Mouse (Mus musculus) liver, adult (tissue): ENCODE results near the gene Apbb1ip.

Source experiments
- GATA4 ChIP-seq: IDR thresholded peaks from 2 replicates; pipeline ENCODE4 v1.6.1; 2014; ENCODE audit warnings: mild to moderate bottlenecking, low read length; ENCODE audit not compliant: insufficient replicate concordance

The Apbb1ip gene

GRCm38 (mm10) chr2:22773549-22774180 is at the start of gene Apbb1ip:
Apbb1ip (plus strand) TSS chr2:22774094.
- no peak for TF ChIP-seq GATA4

- TF ChIP-seq GATA4: no peak
Measured at GRCm38 (mm10) chr2:22727113-22727512, 46.8 kb upstream of the Apbb1ip start.

GRCm38 (mm10) chr2:22736134-22736533 is 37.8 kb upstream of the Apbb1ip start:
- no peak for TF ChIP-seq GATA4

GRCm38 (mm10) chr2:22739369-22739768 is 34.5 kb upstream of the Apbb1ip start:
- TF ChIP-seq GATA4: no peak

GRCm38 (mm10) chr2:22740441-22740840 is 33.5 kb upstream of the Apbb1ip start:
- TF ChIP-seq GATA4: no peak

- no peak for TF ChIP-seq GATA4
Measured at GRCm38 (mm10) chr2:22741222-22741621, 32.7 kb upstream of the Apbb1ip start.

- no peak for TF ChIP-seq GATA4
Measured at GRCm38 (mm10) chr2:22744121-22744761, 29.7 kb upstream of the Apbb1ip start.

- no peak for TF ChIP-seq GATA4
Measured at GRCm38 (mm10) chr2:22744876-22745275, 29.0 kb upstream of the Apbb1ip start.

- no peak for TF ChIP-seq GATA4
Measured at GRCm38 (mm10) chr2:22746785-22747184, 27.1 kb upstream of the Apbb1ip start.

GRCm38 (mm10) chr2:22747941-22748340 is 26.0 kb upstream of the Apbb1ip start:
- TF ChIP-seq GATA4: no peak

GRCm38 (mm10) chr2:22749761-22750160 is 24.1 kb upstream of the Apbb1ip start:
- no peak for TF ChIP-seq GATA4

- TF ChIP-seq GATA4: no peak
Measured at GRCm38 (mm10) chr2:22752492-22752891, 21.4 kb upstream of the Apbb1ip start.

- no peak for TF ChIP-seq GATA4
Measured at GRCm38 (mm10) chr2:22753461-22754075, 20.3 kb upstream of the Apbb1ip start.

- TF ChIP-seq GATA4: no peak
Measured at GRCm38 (mm10) chr2:22754222-22754824, 19.6 kb upstream of the Apbb1ip start.

- no peak for TF ChIP-seq GATA4
Measured at GRCm38 (mm10) chr2:22755561-22755960, 18.3 kb upstream of the Apbb1ip start.
